Mouse (Mus musculus) stomach, postnatal 0 days (tissue): Measurements from ENCODE around the gene Ret. TPM values are rescaled to one million over a fixed set of nuclear protein-coding genes. Genes with fewer than 3 reads are reported as not detected.

Experiments
- ATAC-seq: fragments of 200-750 bp; cut with Nextera tagmentation; 2 replicates; pipeline ENCODE4 v1.8.0; 2017; ENCODE audit not compliant: low FRiP score, low TSS enrichment
- DNase-seq: peaks from one replicate; pipeline ENCODE4 v3.0.0-alpha.2; 2016; ENCODE audit warnings: low spot score
- H3K27ac ChIP-seq: fragments of 300-500 bp; sonication (generic); replicated peaks from 2 replicates; pipeline ENCODE4 v1.5.1; 2014; ENCODE audit warnings: mild to moderate bottlenecking, control low read depth
- H3K27me3 ChIP-seq: fragments of 300-500 bp; sonication (generic); 2 replicates; pipeline ENCODE4 v1.6.1; 2014; ENCODE audit warnings: low read length; ENCODE audit not compliant: control insufficient read depth, insufficient read depth
- H3K36me3 ChIP-seq: fragments of 300-500 bp; sonication (generic); 2 replicates; pipeline ENCODE4 v1.6.1; 2014; ENCODE audit warnings: low read length, mixed read lengths; ENCODE audit not compliant: control insufficient read depth, insufficient read depth
- H3K4me1 ChIP-seq: fragments of 300-500 bp; sonication (generic); replicated peaks from 2 replicates; pipeline ENCODE4 v1.6.1; 2014; ENCODE audit warnings: antibody characterized with exemption; ENCODE audit not compliant: control insufficient read depth, insufficient read depth
- H3K4me2 ChIP-seq: fragments of 300-500 bp; sonication (generic); replicated peaks from 2 replicates; pipeline ENCODE4 v1.6.1; 2014; ENCODE audit warnings: low read depth, mild to moderate bottlenecking, control low read depth, moderate library complexity
- H3K4me3 ChIP-seq: fragments of 300-500 bp; sonication (generic); 2 replicates; pipeline ENCODE4 v1.5.1; 2014; ENCODE audit warnings: low read depth, low read length, control low read depth
- H3K9ac ChIP-seq: fragments of 300-500 bp; sonication (generic); 2 replicates; pipeline ENCODE4 v1.6.1; 2014; ENCODE audit warnings: mild to moderate bottlenecking, low read length, control low read depth, mixed read lengths
- H3K9me3 ChIP-seq: fragments of 300-500 bp; sonication (generic); 2 replicates; pipeline ENCODE4 v1.6.1; 2016; ENCODE audit warnings: low read length; ENCODE audit not compliant: control insufficient read depth
- CTCF ChIP-seq: IDR thresholded peaks from 2 replicates; pipeline ENCODE4 v1.5.1; 2016; ENCODE audit warnings: antibody characterized with exemption, low read depth, mild to moderate bottlenecking, moderate library complexity
- EP300 ChIP-seq: optimal IDR thresholded peaks from 2 replicates; pipeline ENCODE3; 2016; ENCODE audit warnings: antibody characterized with exemption
- WGBS: fragments of 180-500 bp; shearing (Covaris S2); extraction: QIAGEN DNeasy Blood & Tissue Kit; methylation state at CpG from one replicate; pipeline ENCODE4 v1.1.7; 2014; 5-methylcytosine and 5-hydroxymethylcytosine counted together
- polyA plus RNA-seq: library from polyadenylated mRNA; unstranded; fragments of >200 nt; fragmentation: Nextera tagmentation; extraction: Ambion mirVana; gene quantifications from 2 replicates; pipeline ENCODE4 v1.2.1, GENCODE M21; 2015

The Ret gene
- polyA plus RNA-seq, 1 experiment from 2014 or later: 5.0 TPM

- peak; percentile 100 for ATAC-seq
- 5% methylated on average over 55 of the region's 66 CpGs for WGBS
- H3K4me2 ChIP-seq: peak within 1 kb of the TSS; percentile 66
- peak within 1 kb of the TSS; percentile 83 for H3K4me3 ChIP-seq
- no peak for TF ChIP-seq EP300
- TF ChIP-seq CTCF: peak; percentile 30
- H3K9me3 ChIP-seq: no peaks in the 10 kb centered on the region
- peak; percentile 97 for DNase-seq
- no peaks in the 10 kb centered on the region for H3K27me3 ChIP-seq
- H3K4me1 ChIP-seq: no peaks in the 10 kb centered on the region
- no peaks in the 10 kb centered on the region for H3K36me3 ChIP-seq
- peak within 1 kb of the TSS; percentile 74 for H3K9ac ChIP-seq
- H3K27ac ChIP-seq: peak within 1 kb of the TSS; percentile 84
Measured at GRCm38 (mm10) chr6:118138731-118139709, 58.5 kb downstream of the Ret start, which contains the start of gene Csgalnact2. Gene Csgalnact2, minus strand, starts transcription at chr6:118139140.

GRCm38 (mm10) chr6:118137148-118137547, 60.4 kb downstream of the Ret start:
- no peaks in the 10 kb centered on the region for H3K27me3 ChIP-seq
- H3K4me1 ChIP-seq: no peaks in the 10 kb centered on the region
- H3K9me3 ChIP-seq: no peaks in the 10 kb centered on the region
- H3K9ac ChIP-seq: no peak overlapping the region
- WGBS: 82% methylated on average over 2 of the region's 2 CpGs
- DNase-seq (no peak), ATAC-seq (no peak)
- no peaks in the 10 kb centered on the region for H3K36me3 ChIP-seq
- no peak overlapping the region for H3K4me3 ChIP-seq
- no peak overlapping the region for H3K27ac ChIP-seq
- TF ChIP-seq EP300 (no peak), CTCF (no peak)
- no peak overlapping the region for H3K4me2 ChIP-seq

- Histone ChIP-seq H3K9me3 (no peaks in the 10 kb centered on the region), H3K4me2 (no peak overlapping the region), H3K9ac (no peak overlapping the region), H3K4me3 (no peak overlapping the region), H3K4me1 (no peaks in the 10 kb centered on the region), H3K27ac (no peak overlapping the region), H3K27me3 (no peaks in the 10 kb centered on the region), H3K36me3 (no peaks in the 10 kb centered on the region)
- ATAC-seq (no peak), DNase-seq (no peak)
- 85% methylated on average over 1 of the region's 1 CpGs for WGBS
- TF ChIP-seq CTCF: no peak
- TF ChIP-seq EP300: no peak
Measured at GRCm38 (mm10) chr6:118134461-118134860, 63.1 kb downstream of the Ret start.

GRCm38 (mm10) chr6:118130022-118130421, 67.5 kb downstream of the Ret start:
- Histone ChIP-seq H3K9ac (no peak overlapping the region), H3K9me3 (no peaks in the 10 kb centered on the region), H3K4me1 (no peaks in the 10 kb centered on the region), H3K4me2 (no peak overlapping the region), H3K4me3 (no peak overlapping the region), H3K27me3 (no peaks in the 10 kb centered on the region), H3K27ac (no peak overlapping the region), H3K36me3 (no peaks in the 10 kb centered on the region)
- DNase-seq (no peak), ATAC-seq (no peak)
- TF ChIP-seq CTCF: no peak
- no peak for TF ChIP-seq EP300
- 55% methylated on average over 2 of the region's 2 CpGs for WGBS

GRCm38 (mm10) chr6:118127827-118128487, 69.6 kb downstream of the Ret start:
- 42% methylated on average over 6 of the region's 6 CpGs for WGBS
- H3K27me3 ChIP-seq: no peaks in the 10 kb centered on the region
- no peak for ATAC-seq
- no peak for TF ChIP-seq EP300
- TF ChIP-seq CTCF: no peak
- H3K9me3 ChIP-seq: no peaks in the 10 kb centered on the region
- no peak for DNase-seq
- H3K36me3 ChIP-seq: 0 out of 2 replicates have a peak, but pooled peaks cover 2% of the 10 kb centered on the region
- H3K9ac ChIP-seq: no peak overlapping the region
- no peaks in the 10 kb centered on the region for H3K4me1 ChIP-seq
- no peak overlapping the region for H3K4me3 ChIP-seq
- H3K27ac ChIP-seq: no peak overlapping the region
- no peak overlapping the region for H3K4me2 ChIP-seq
